In the genomic region with DNA sequence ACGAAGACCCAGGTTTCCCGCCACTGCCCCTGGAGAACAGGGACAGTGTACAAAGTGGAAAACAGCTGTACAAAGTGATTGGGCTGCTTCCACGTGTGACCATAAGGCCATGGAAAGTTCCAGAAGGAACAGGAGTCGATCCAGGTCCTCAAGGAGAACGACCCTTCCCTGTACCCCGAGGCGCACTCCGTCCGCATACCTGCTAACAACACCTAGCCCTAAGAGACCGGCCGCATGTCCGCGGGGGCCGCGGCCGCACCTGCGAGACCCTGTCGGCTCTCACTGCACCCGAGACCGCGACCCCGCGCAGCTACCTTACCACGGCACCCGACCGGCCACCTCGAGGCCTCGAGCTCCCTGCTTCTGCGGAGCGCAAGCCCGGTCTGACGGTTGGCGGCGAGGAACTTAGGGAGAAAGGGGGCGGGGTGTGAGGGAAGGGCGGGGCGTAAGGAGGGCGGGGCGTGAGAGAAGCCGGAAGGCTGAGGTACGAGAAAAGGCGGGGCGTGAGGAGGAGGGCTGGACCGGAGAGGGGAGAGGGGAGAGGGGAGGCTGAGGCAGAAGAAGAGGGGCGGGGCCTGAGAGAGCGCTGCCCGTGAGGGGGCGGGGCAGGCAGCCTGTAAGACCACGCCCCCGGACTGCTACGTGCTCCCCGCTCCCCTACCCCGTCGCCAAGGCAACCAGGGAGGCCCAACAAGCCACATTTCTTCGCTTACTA, we compare ENCODE assay signal across 8 mouse cellular contexts. TPM values are rescaled to one million over a fixed set of nuclear protein-coding genes. Genes with fewer than 3 reads are reported as not detected.
DNase-seq lines count a peak whose midpoint lies in the region; ATAC-seq lines count a peak whose summit lies in the region.

TSS of gene Ccdc158 (minus strand) at position 413 of the 715 bp plus-strand sequence.

- peak within 1 kb of the TSS; percentile 68 for H3K4me2 ChIP-seq in hindbrain, embryonic 15.5 days

- WGBS in hindbrain, embryonic 15.5 days = 15% methylated on average over 45 of the region's 55 CpGs

- DNase-seq in Muller cell, postnatal 12 days (ENCODE audit: inconsistent ontology term) = peak; percentile 89
- peak; percentile 55 to 63 for DNase-seq in cerebellum, postnatal 14 days
- peak; percentile 45 to 48 for DNase-seq in frontal cortex, postnatal 36 days (ENCODE audit: low spot score in 2 of 2)
- peak; percentile 37 to 49 for DNase-seq in left cerebral cortex, adult 18-20 months (ENCODE audit: low spot score in 2 of 2)
- peak; percentile 86 to 90 for DNase-seq in lung, postnatal 4 days
- DNase-seq in retina, postnatal 1 day = peak; percentile 96
- peak; percentile 63 for DNase-seq in thymus, postnatal 25 days

- peak within 1 kb of the TSS; percentile 42 for H3K4me3 ChIP-seq in hindbrain, embryonic 15.5 days

- no peaks in the 10 kb centered on the region for H3K36me3 ChIP-seq in hindbrain, embryonic 15.5 days

- H3K9me3 ChIP-seq in hindbrain, embryonic 15.5 days = no peaks in the 10 kb centered on the region

- peak within 1 kb of the TSS; percentile 12 for H3K9ac ChIP-seq in hindbrain, embryonic 15.5 days

- H3K27ac ChIP-seq in hindbrain, embryonic 15.5 days (replicated peaks) = no peak within 1 kb of the TSS

- peaks cover 15% of the 10 kb centered on the region for H3K4me1 ChIP-seq in hindbrain, embryonic 15.5 days (replicated peaks)

- no peaks in the 10 kb centered on the region for H3K27me3 ChIP-seq in hindbrain, embryonic 15.5 days

- ATAC-seq in hindbrain, embryonic 15.5 days (ENCODE audit: low FRiP score, low read depth) = peak; percentile 93

RNA-seq across cellular contexts. Expression of gene Ccdc158, which starts in this region (rescaled TPM):
- 0.31 and 0.69 TPM in 2 replicates for polyA plus RNA-seq in hindbrain, embryonic 15.5 days (2015; fragmentation: Nextera tagmentation; extraction: Ambion mirVana)
- under 1 TPM; 0.47 to 0.51 TPM for total RNA-seq in left cerebral cortex, adult 18-20 months (2021)

Comparison
In these comparisons a context has a peak if more than half of its experiments do, and no peak if none do; other contexts are left out.
1. Peak in ATAC-seq, H3K4me3 ChIP-seq, H3K9ac ChIP-seq and H3K4me2 ChIP-seq in hindbrain, embryonic 15.5 days; RNA of the gene not detected or under 1 TPM.
2. Peak in DNase-seq in left cerebral cortex, adult 18-20 months; RNA of the gene not detected or under 1 TPM.
3. DNase-seq: peak in every context shown above with its lines; median percentile 96 in retina, postnatal 1 day; 89 in Muller cell, postnatal 12 days; 88 in lung, postnatal 4 days; 63 in thymus, postnatal 25 days; 59 in cerebellum, postnatal 14 days; 46 in frontal cortex, postnatal 36 days; 43 in left cerebral cortex, adult 18-20 months.